Mouse (Mus musculus) forebrain, embryonic 14.5 days (tissue): ENCODE results near the gene Cpped1. TPM values are rescaled to one million over a fixed set of nuclear protein-coding genes. Genes with fewer than 3 reads are reported as not detected.

Experiments used
- ATAC-seq: fragments of 200-750 bp; cut with Nextera tagmentation; 2 replicates; pipeline ENCODE4 v1.8.0; 2017; ENCODE audit warnings: mild to moderate bottlenecking, moderate library complexity
- DNase-seq: peaks from one replicate; pipeline ENCODE4 v3.0.0-alpha.2; 2015; ENCODE audit warnings: low spot score
- H3K27ac ChIP-seq: fragments of 300-500 bp; sonication (generic); 2 replicates; pipeline ENCODE4 v1.5.1; 2014; ENCODE audit warnings: low read depth, mild to moderate bottlenecking, control low read depth, low read length, moderate library complexity
- H3K27me3 ChIP-seq: fragments of 300-500 bp; sonication (generic); replicated peaks from 2 replicates; pipeline ENCODE4 v1.6.1; 2014; ENCODE audit warnings: low read length, control low read depth, mixed read lengths; ENCODE audit not compliant: control insufficient read depth, insufficient read depth
- H3K36me3 ChIP-seq: fragments of 300-500 bp; sonication (generic); 2 replicates; pipeline ENCODE4 v1.6.1; 2014; ENCODE audit warnings: low read length, control low read depth; ENCODE audit not compliant: control insufficient read depth, insufficient read depth
- H3K4me1 ChIP-seq: fragments of 300-500 bp; sonication (generic); 2 replicates; pipeline ENCODE4 v1.6.1; 2014; ENCODE audit warnings: antibody characterized with exemption, low read length, control low read depth; ENCODE audit not compliant: control insufficient read depth, insufficient read depth
- H3K4me2 ChIP-seq: fragments of 300-500 bp; sonication (generic); 2 replicates; pipeline ENCODE4 v1.6.1; 2014; ENCODE audit warnings: mild to moderate bottlenecking, control low read depth, low read length
- H3K4me3 ChIP-seq: fragments of 300-500 bp; sonication (generic); 2 replicates; pipeline ENCODE4 v1.5.1; 2014; ENCODE audit warnings: low read depth, low read length, control low read depth
- H3K9ac ChIP-seq: fragments of 300-500 bp; sonication (generic); 2 replicates; pipeline ENCODE4 v1.6.1; 2014; ENCODE audit warnings: mild to moderate bottlenecking, low read length, control low read depth, moderate library complexity
- H3K9me3 ChIP-seq: fragments of 300-500 bp; sonication (generic); replicated peaks from 2 replicates; pipeline ENCODE4 v1.6.1; 2016; ENCODE audit warnings: low read length, control low read depth, mixed read lengths; ENCODE audit not compliant: control insufficient read depth
- WGBS: fragments of 180-500 bp; shearing (Covaris S2); extraction: QIAGEN DNeasy Blood & Tissue Kit; methylation state at CpG from one replicate; pipeline ENCODE4 v1.1.7; 2014; 5-methylcytosine and 5-hydroxymethylcytosine counted together
- polyA plus RNA-seq: library from polyadenylated mRNA; unstranded; fragments of >200 nt; fragmentation: Nextera tagmentation; extraction: Ambion mirVana; gene quantifications from 2 replicates; pipeline ENCODE4 v1.2.1, GENCODE M21; 2014

Gene Cpped1
- polyA plus RNA-seq, 1 experiment from 2014 or later: 19.8 TPM

- Histone ChIP-seq H3K36me3 (no peaks in the 10 kb centered on the region), H3K4me3 (no peak overlapping the region), H3K27me3 (no peaks in the 10 kb centered on the region), H3K27ac (no peak overlapping the region), H3K4me1 (no peaks in the 10 kb centered on the region), H3K9me3 (no peaks in the 10 kb centered on the region), H3K4me2 (no peak overlapping the region), H3K9ac (no peak overlapping the region)
- 39% methylated on average over 3 of the region's 3 CpGs for WGBS
- DNase-seq (peak; percentile 29), ATAC-seq (peak; percentile 46; the same call in 1 of the 2 replicates)
Observed at GRCm38 (mm10) chr16:11776528-11776927, 132.7 kb downstream of the Cpped1 start.

GRCm38 (mm10) chr16:11774321-11774720 lies 134.9 kb downstream of the Cpped1 start:
- DNase-seq: no peak
- Histone ChIP-seq H3K27me3 (no peaks in the 10 kb centered on the region), H3K9ac (no peak overlapping the region), H3K9me3 (no peaks in the 10 kb centered on the region; the same call in 1 of the 2 replicates), H3K27ac (no peak overlapping the region), H3K36me3 (no peaks in the 10 kb centered on the region), H3K4me3 (no peak overlapping the region), H3K4me1 (no peaks in the 10 kb centered on the region), H3K4me2 (no peak overlapping the region)
- no peak for ATAC-seq
- WGBS: 88% methylated on average over 1 of the region's 1 CpGs

- no peak overlapping the region for H3K4me2 ChIP-seq
- no peak overlapping the region for H3K27ac ChIP-seq
- no peaks in the 10 kb centered on the region; the same call in 1 of the 2 replicates for H3K9me3 ChIP-seq
- H3K9ac ChIP-seq: no peak overlapping the region
- WGBS: 76% methylated on average over 2 of the region's 2 CpGs
- no peak overlapping the region for H3K4me3 ChIP-seq
- H3K4me1 ChIP-seq: no peaks in the 10 kb centered on the region
- DNase-seq: no peak
- H3K27me3 ChIP-seq: no peaks in the 10 kb centered on the region
- no peak for ATAC-seq
- H3K36me3 ChIP-seq: no peaks in the 10 kb centered on the region
Observed at GRCm38 (mm10) chr16:11772318-11772717, 136.9 kb downstream of the Cpped1 start.

GRCm38 (mm10) chr16:11757951-11758350 lies 151.3 kb downstream of the Cpped1 start:
- no peak for ATAC-seq
- 85% methylated on average over 7 of the region's 7 CpGs for WGBS
- DNase-seq: no peak

GRCm38 (mm10) chr16:11757471-11757870 lies 151.8 kb downstream of the Cpped1 start:
- DNase-seq (no peak), ATAC-seq (no peak)
- no peak overlapping the region for H3K9ac ChIP-seq
- H3K27ac ChIP-seq: no peak overlapping the region
- no peak overlapping the region for H3K4me3 ChIP-seq
- no peaks in the 10 kb centered on the region for H3K9me3 ChIP-seq
- no peak overlapping the region for H3K4me2 ChIP-seq
- 87% methylated on average over 8 of the region's 8 CpGs for WGBS
- H3K36me3 ChIP-seq: 0 out of 2 replicates have a peak, but pooled peaks cover 2% of the 10 kb centered on the region
- H3K4me1 ChIP-seq: no peaks in the 10 kb centered on the region
- H3K27me3 ChIP-seq: no peaks in the 10 kb centered on the region

More at GRCm38 (mm10) chr16:11757951-11758350, 151.3 kb downstream of the Cpped1 start:
- no peak overlapping the region for H3K27ac ChIP-seq
- H3K27me3 ChIP-seq: no peaks in the 10 kb centered on the region
- H3K4me3 ChIP-seq: no peak overlapping the region
- 0 out of 2 replicates have a peak, but pooled peaks cover 2% of the 10 kb centered on the region for H3K36me3 ChIP-seq
- H3K4me2 ChIP-seq: no peak overlapping the region
- H3K4me1 ChIP-seq: no peaks in the 10 kb centered on the region
- no peaks in the 10 kb centered on the region for H3K9me3 ChIP-seq
- H3K9ac ChIP-seq: no peak overlapping the region

GRCm38 (mm10) chr16:11756598-11757245 lies 152.5 kb downstream of the Cpped1 start:
- Histone ChIP-seq H3K27me3 (no peaks in the 10 kb centered on the region), H3K9me3 (no peaks in the 10 kb centered on the region), H3K27ac (no peak overlapping the region), H3K4me1 (no peaks in the 10 kb centered on the region), H3K4me2 (no peak overlapping the region), H3K9ac (no peak overlapping the region), H3K36me3 (0 out of 2 replicates have a peak, but pooled peaks cover 2% of the 10 kb centered on the region), H3K4me3 (no peak overlapping the region)
- DNase-seq: no peak
- no peak for ATAC-seq
- WGBS: 75% methylated on average over 1 of the region's 1 CpGs

- H3K9ac ChIP-seq: no peak overlapping the region
- no peak overlapping the region for H3K4me3 ChIP-seq
- H3K4me1 ChIP-seq: no peaks in the 10 kb centered on the region
- no peaks in the 10 kb centered on the region for H3K9me3 ChIP-seq
- 87% methylated on average over 9 of the region's 9 CpGs for WGBS
- DNase-seq (no peak), ATAC-seq (no peak)
- H3K27me3 ChIP-seq: no peaks in the 10 kb centered on the region
- 0 out of 2 replicates have a peak, but pooled peaks cover 2% of the 10 kb centered on the region for H3K36me3 ChIP-seq
- H3K27ac ChIP-seq: no peak overlapping the region
- no peak overlapping the region for H3K4me2 ChIP-seq
Observed at GRCm38 (mm10) chr16:11755281-11756066, 153.8 kb downstream of the Cpped1 start.

- H3K9ac ChIP-seq: no peak overlapping the region
- DNase-seq (no peak), ATAC-seq (no peak)
- H3K4me3 ChIP-seq: no peak overlapping the region
- WGBS: 93% methylated on average over 2 of the region's 2 CpGs
- no peak overlapping the region for H3K4me2 ChIP-seq
- no peaks in the 10 kb centered on the region for H3K9me3 ChIP-seq
- no peaks in the 10 kb centered on the region for H3K4me1 ChIP-seq
- no peak overlapping the region for H3K27ac ChIP-seq
- H3K27me3 ChIP-seq: no peaks in the 10 kb centered on the region
- 0 out of 2 replicates have a peak, but pooled peaks cover 2% of the 10 kb centered on the region for H3K36me3 ChIP-seq
Observed at GRCm38 (mm10) chr16:11754136-11754535, 155.1 kb downstream of the Cpped1 start.
